Mouse (Mus musculus): ENCODE results near the gene Ccdc107.
A peak's percentile ranks its signal among the peaks of the same experiment; 100 is the strongest.
"Not testable (repeated sequence)": the region's sequence is repeated elsewhere in the genome, so short reads cannot be mapped to it uniquely, and the experiment has no call there.

Gene Ccdc107

GRCm38 (mm10) chr4:43483535-43484091 is 9.1 kb upstream of the Ccdc107 start, which contains the start of gene Sit1:
Gene Sit1, minus strand, starts transcription at chr4:43483734.
- no peak for DNase-seq (ENCODE audit: low read depth, low spot score)

GRCm38 (mm10) chr4:43485666-43486065 is 7.0 kb upstream of the Ccdc107 start:
- DNase-seq (ENCODE audit: low read depth, low spot score) = not testable (repeated sequence)

GRCm38 (mm10) chr4:43489611-43490010 is 3.1 kb upstream of the Ccdc107 start:
- DNase-seq (ENCODE audit: low read depth, low spot score) = no peak

- no peak for DNase-seq (ENCODE audit: low read depth, low spot score)
These were observed 1.9 kb upstream of the Ccdc107 start for GRCm38 (mm10) chr4:43490801-43491200.

GRCm38 (mm10) chr4:43492101-43492820 is 439 bp upstream of the Ccdc107 start:
- no peak for DNase-seq (ENCODE audit: low read depth, low spot score)

- peak; percentile 80 for DNase-seq (ENCODE audit: low read depth, low spot score)
These were observed 616 bp downstream of the Ccdc107 start for GRCm38 (mm10) chr4:43493186-43493845.

- DNase-seq (ENCODE audit: low read depth, low spot score) = no peak
These were observed 1.1 kb downstream of the Ccdc107 start for GRCm38 (mm10) chr4:43493846-43494240.

GRCm38 (mm10) chr4:43496587-43496986 is 3.9 kb downstream of the Ccdc107 start:
- DNase-seq (ENCODE audit: low read depth, low spot score) = no peak

- DNase-seq (ENCODE audit: low read depth, low spot score) = no peak
These were observed 4.7 kb downstream of the Ccdc107 start for GRCm38 (mm10) chr4:43497405-43497804.

GRCm38 (mm10) chr4:43497946-43498345 is 5.2 kb downstream of the Ccdc107 start:
- DNase-seq (ENCODE audit: low read depth, low spot score) = no peak

- no peak for DNase-seq (ENCODE audit: low read depth, low spot score)
These were observed 6.3 kb downstream of the Ccdc107 start for GRCm38 (mm10) chr4:43498983-43499382.

GRCm38 (mm10) chr4:43499407-43500333 is 7.0 kb downstream of the Ccdc107 start, which contains the start of gene Arhgef39:
Gene Arhgef39, minus strand, starts transcription at chr4:43499695.
- DNase-seq (ENCODE audit: low read depth, low spot score) = no peak

GRCm38 (mm10) chr4:43503041-43503440 is 10.3 kb downstream of the Ccdc107 start:
- DNase-seq (ENCODE audit: low read depth, low spot score) = no peak

GRCm38 (mm10) chr4:43503506-43503905 is 10.8 kb downstream of the Ccdc107 start:
- DNase-seq (ENCODE audit: low read depth, low spot score) = no peak

- no peak for DNase-seq (ENCODE audit: low read depth, low spot score)
These were observed 11.6 kb downstream of the Ccdc107 start for GRCm38 (mm10) chr4:43504269-43504668.

GRCm38 (mm10) chr4:43506074-43506473 is 13.4 kb downstream of the Ccdc107 start:
- no peak for DNase-seq (ENCODE audit: low read depth, low spot score)

GRCm38 (mm10) chr4:43506536-43507185 is 14.0 kb downstream of the Ccdc107 start, which contains the start of gene Car9:
Gene Car9, plus strand, starts transcription at chr4:43506966.
- no peak for DNase-seq (ENCODE audit: low read depth, low spot score)

GRCm38 (mm10) chr4:43507938-43508665 is 15.4 kb downstream of the Ccdc107 start:
- DNase-seq (ENCODE audit: low read depth, low spot score) = no peak

GRCm38 (mm10) chr4:43508666-43508997 is 15.9 kb downstream of the Ccdc107 start:
- no peak for DNase-seq (ENCODE audit: low read depth, low spot score)

- no peak for DNase-seq (ENCODE audit: low read depth, low spot score)
These were observed 16.4 kb downstream of the Ccdc107 start for GRCm38 (mm10) chr4:43509109-43509508.

Measured in WW6 (cell line).